Mouse (Mus musculus) MEL-GATA-1-ER (cell line): ENCODE results near the gene Vmp1.

Source experiments
- DNase-seq: peaks from one replicate; pipeline ENCODE4 v3.0.0-alpha.2; 2012; ENCODE audit warnings: low read depth; ENCODE audit errors: extremely low read depth

Vmp1 gene

GRCm38 (mm10) chr11:86571047-86571855 lies 112.4 kb downstream of the Vmp1 start:
- DNase-seq = no peak

- DNase-seq = no peak
These were observed 113.3 kb downstream of the Vmp1 start for GRCm38 (mm10) chr11:86570261-86570746.

GRCm38 (mm10) chr11:86568425-86568824 lies 115.2 kb downstream of the Vmp1 start:
- no peak for DNase-seq

- no peak for DNase-seq
These were observed 125.4 kb downstream of the Vmp1 start for GRCm38 (mm10) chr11:86558258-86558657.

GRCm38 (mm10) chr11:86553525-86553924 lies 130.1 kb downstream of the Vmp1 start:
- no peak for DNase-seq

- DNase-seq = peak; percentile 57
These were observed 136.2 kb downstream of the Vmp1 start for GRCm38 (mm10) chr11:86547412-86547811.

GRCm38 (mm10) chr11:86545556-86545955 lies 138.1 kb downstream of the Vmp1 start:
- peak; percentile 36 for DNase-seq

- peak; percentile 98 for DNase-seq
These were observed 138.9 kb downstream of the Vmp1 start, which contains the start of the genes Rps6kb1 and Tubd1 for GRCm38 (mm10) chr11:86544639-86545299. Gene Rps6kb1, minus strand, starts transcription at chr11:86544805. Gene Tubd1, plus strand, starts transcription at chr11:86544991.

- peak; percentile 14 for DNase-seq
These were observed 139.5 kb downstream of the Vmp1 start for GRCm38 (mm10) chr11:86543960-86544638.

- DNase-seq = no peak
These were observed 140.8 kb downstream of the Vmp1 start for GRCm38 (mm10) chr11:86542851-86543250.

GRCm38 (mm10) chr11:86540476-86540845 lies 143.2 kb downstream of the Vmp1 start:
- no peak for DNase-seq

GRCm38 (mm10) chr11:86539716-86540475 lies 143.7 kb downstream of the Vmp1 start:
- no peak for DNase-seq

GRCm38 (mm10) chr11:86538786-86539185 lies 144.8 kb downstream of the Vmp1 start:
- no peak for DNase-seq

GRCm38 (mm10) chr11:86534201-86534910 lies 149.3 kb downstream of the Vmp1 start:
- no peak for DNase-seq
